Mouse (Mus musculus): ENCODE measurements around the gene Gpr61.

Gene Gpr61

GRCm38 (mm10) chr3:108154656-108155055 is at the start of gene Gpr61:
Gene Gpr61, minus strand, starts transcription at chr3:108154882.
- DNase-seq (ENCODE audit: low read depth): no peak

- no peak for DNase-seq (ENCODE audit: low read depth)
Measured at GRCm38 (mm10) chr3:108204470-108204869, 49.8 kb upstream of the Gpr61 start.

GRCm38 (mm10) chr3:108203621-108204325 is 49.1 kb upstream of the Gpr61 start:
- peak; percentile 66 for DNase-seq (ENCODE audit: low read depth)

GRCm38 (mm10) chr3:108203212-108203611 is 48.5 kb upstream of the Gpr61 start:
- DNase-seq (ENCODE audit: low read depth): no peak

- DNase-seq (ENCODE audit: low read depth): no peak
Measured at GRCm38 (mm10) chr3:108202506-108202905, 47.8 kb upstream of the Gpr61 start.

GRCm38 (mm10) chr3:108200329-108201323 is 45.9 kb upstream of the Gpr61 start, which contains the start of gene Cyb561d1:
Gene Cyb561d1, minus strand, starts transcription at chr3:108201212.
- peak; percentile 89 for DNase-seq (ENCODE audit: low read depth)

GRCm38 (mm10) chr3:108199231-108199630 is 44.5 kb upstream of the Gpr61 start:
- DNase-seq (ENCODE audit: low read depth): no peak

- DNase-seq (ENCODE audit: low read depth): no peak
Measured at GRCm38 (mm10) chr3:108197066-108197497, 42.4 kb upstream of the Gpr61 start.

- DNase-seq (ENCODE audit: low read depth): no peak
Measured at GRCm38 (mm10) chr3:108195941-108196590, 41.4 kb upstream of the Gpr61 start.

GRCm38 (mm10) chr3:108195287-108195686 is 40.6 kb upstream of the Gpr61 start:
- no peak for DNase-seq (ENCODE audit: low read depth)

- DNase-seq (ENCODE audit: low read depth): no peak
Measured at GRCm38 (mm10) chr3:108193686-108194085, 39.0 kb upstream of the Gpr61 start.

- DNase-seq (ENCODE audit: low read depth): no peak
Measured at GRCm38 (mm10) chr3:108189897-108190296, 35.2 kb upstream of the Gpr61 start.

GRCm38 (mm10) chr3:108188716-108189490 is 34.2 kb upstream of the Gpr61 start:
- DNase-seq (ENCODE audit: low read depth): no peak

- no peak for DNase-seq (ENCODE audit: low read depth)
Measured at GRCm38 (mm10) chr3:108187111-108187795, 32.6 kb upstream of the Gpr61 start.

GRCm38 (mm10) chr3:108186098-108187047 is 31.7 kb upstream of the Gpr61 start, which contains the start of gene Amigo1:
Gene Amigo1, plus strand, starts transcription at chr3:108186335.
- DNase-seq (ENCODE audit: low read depth): no peak

- no peak for DNase-seq (ENCODE audit: low read depth)
Measured at GRCm38 (mm10) chr3:108185460-108186097, 30.9 kb upstream of the Gpr61 start.

- no peak for DNase-seq (ENCODE audit: low read depth)
Measured at GRCm38 (mm10) chr3:108184742-108185141, 30.1 kb upstream of the Gpr61 start.

- DNase-seq (ENCODE audit: low read depth): no peak
Measured at GRCm38 (mm10) chr3:108180514-108180913, 25.8 kb upstream of the Gpr61 start.

Measured in c-Kit-positive CD71-positive TER-119-negative erythroid progenitor cells, embryonic 14.5 days (primary cell).